Mouse (Mus musculus) CH12.LX (cell line): ENCODE measurements around the gene Pkp4. TPM values are rescaled to one million over a fixed set of nuclear protein-coding genes. Genes with fewer than 3 reads are reported as not detected.
"Not testable (repeated sequence)": the region's sequence is repeated elsewhere in the genome, so short reads cannot be mapped to it uniquely, and the experiment has no call there.

ENCODE experiments used
- DNase-seq: peaks from one replicate; pipeline ENCODE4 v3.0.0-alpha.2; 2013; ENCODE audit errors: extremely low read depth
- H3K27ac ChIP-seq: 2 replicates; pipeline ENCODE4 v1.5.1; 2012; ENCODE audit warnings: low read depth, mild to moderate bottlenecking, control low read depth, moderate library complexity; ENCODE audit not compliant: insufficient read depth
- H3K27me3 ChIP-seq: replicated peaks from 2 replicates; pipeline ENCODE3; 2012; ENCODE audit warnings: inconsistent platforms
- H3K36me3 ChIP-seq, 2 experiments: replicated peaks in 1 of 2; 2 replicates each; pipeline versions ENCODE3 to v1.6.1; 2012; ENCODE audit warnings: inconsistent platforms in 1 of 2, low read length in 1 of 2, mild to moderate bottlenecking in 1 of 2, mixed read lengths in 1 of 2, moderate library complexity in 1 of 2; ENCODE audit not compliant: control insufficient read depth in 1 of 2, insufficient read depth in 1 of 2
- H3K4me1 ChIP-seq, 2 experiments: 2 replicates each; pipeline ENCODE4 v1.6.1; 2012; ENCODE audit warnings: inconsistent platforms in 1 of 2, moderate library complexity in 1 of 2; ENCODE audit not compliant: insufficient read depth in 2 of 2, control insufficient read depth in 1 of 2
- H3K4me2 ChIP-seq: 2 replicates; pipeline ENCODE4 v1.6.1; 2012; ENCODE audit warnings: low read depth, mild to moderate bottlenecking, control low read depth; ENCODE audit not compliant: poor library complexity, insufficient read depth, severe bottlenecking
- H3K4me3 ChIP-seq, 3 experiments: fragments of 150-350 bp in 1 of 3; sonication (generic) in 1 of 3; replicated peaks in 1 of 3; 2 replicates each; pipeline versions ENCODE3 to v1.5.1; 2011 to 2012; ENCODE audit warnings: low read depth in 2 of 3, low read length in 2 of 3, mild to moderate bottlenecking in 2 of 3, moderate library complexity in 2 of 3, control low read depth in 1 of 3, improper control_type of control experiment in 1 of 3, inconsistent platforms in 1 of 3, mixed read lengths in 1 of 3; ENCODE audit not compliant: poor library complexity in 1 of 3
- H3K79me2 ChIP-seq: replicated peaks from 2 replicates; pipeline ENCODE4 v1.6.1; 2012; ENCODE audit warnings: mild to moderate bottlenecking, moderate library complexity; ENCODE audit not compliant: control insufficient read depth, poor library complexity, insufficient read depth, severe bottlenecking; ENCODE audit errors: extremely low read depth
- H3K9ac ChIP-seq: 2 replicates; pipeline ENCODE4 v1.6.1; 2012; ENCODE audit warnings: low read depth, mild to moderate bottlenecking, control low read depth, moderate library complexity; ENCODE audit not compliant: insufficient read depth
- H3K9me3 ChIP-seq: replicated peaks from 2 replicates; pipeline ENCODE3; 2012; ENCODE audit warnings: low read length, inconsistent platforms, mixed read lengths
- CHD1 ChIP-seq: IDR thresholded peaks from 2 replicates; pipeline ENCODE4 v1.6.1; 2012; ENCODE audit warnings: low read depth, low read length, improper control_type of control experiment, inconsistent platforms
- E2F4 ChIP-seq: IDR thresholded peaks from 2 replicates; pipeline ENCODE4 v1.6.1; 2011; ENCODE audit warnings: low read depth, low read length, improper control_type of control experiment; ENCODE audit not compliant: insufficient replicate concordance
- KAT2A ChIP-seq: IDR thresholded peaks from 2 replicates; pipeline ENCODE4 v1.6.1; 2012; ENCODE audit warnings: low read length, improper control_type of control experiment, inconsistent platforms; ENCODE audit not compliant: insufficient replicate concordance
- MAFK ChIP-seq: IDR thresholded peaks from 2 replicates; pipeline ENCODE4 v1.6.1; 2011; ENCODE audit warnings: low read length, improper control_type of control experiment; ENCODE audit not compliant: insufficient replicate concordance
- MXI1 ChIP-seq: IDR thresholded peaks from 2 replicates; pipeline ENCODE4 v1.6.1; 2011; ENCODE audit warnings: mild to moderate bottlenecking, low read depth, low read length, improper control_type of control experiment
- MYC ChIP-seq: IDR thresholded peaks from 2 replicates; pipeline ENCODE4 v1.6.1; 2011; ENCODE audit warnings: low read depth, mild to moderate bottlenecking, improper control_type of control experiment, low read length
- NELFE ChIP-seq: IDR thresholded peaks from 2 replicates; pipeline ENCODE4 v1.6.1; 2011; ENCODE audit warnings: low read depth, low read length, improper control_type of control experiment
- NRF1 ChIP-seq: IDR thresholded peaks from 2 replicates; pipeline ENCODE4 v1.6.1; 2014; ENCODE audit warnings: low read depth, mild to moderate bottlenecking, inconsistent platforms, low read length, improper control_type of control experiment, moderate library complexity
- POLR2A ChIP-seq: IDR thresholded peaks from 2 replicates; pipeline ENCODE4 v1.6.1; 2011; ENCODE audit warnings: low read depth, mild to moderate bottlenecking, improper control_type of control experiment, low read length
- RAD21 ChIP-seq: IDR thresholded peaks from 2 replicates; pipeline ENCODE4 v1.6.1; 2011; ENCODE audit warnings: low read depth, mild to moderate bottlenecking, low read length, improper control_type of control experiment, moderate library complexity
- RCOR1 ChIP-seq: conservative IDR thresholded peaks from 2 replicates; pipeline ENCODE4 v1.6.1; 2012; ENCODE audit warnings: low read depth, mild to moderate bottlenecking, inconsistent platforms, low read length, improper control_type of control experiment
- SIN3A ChIP-seq: IDR thresholded peaks from 2 replicates; pipeline ENCODE4 v1.6.1; 2012; ENCODE audit warnings: low read length, improper control_type of control experiment, inconsistent platforms
- SMC3 ChIP-seq: IDR thresholded peaks from 2 replicates; pipeline ENCODE4 v1.6.1; 2011; ENCODE audit warnings: low read depth, low read length, improper control_type of control experiment
- TBP ChIP-seq: conservative IDR thresholded peaks from 2 replicates; pipeline ENCODE4 v1.6.1; 2011; ENCODE audit warnings: low read depth, low read length, improper control_type of control experiment
- USF2 ChIP-seq: conservative IDR thresholded peaks from 2 replicates; pipeline ENCODE4 v1.6.1; 2011; ENCODE audit warnings: low read depth, low read length, improper control_type of control experiment
- ZKSCAN1 ChIP-seq: IDR thresholded peaks from 2 replicates; pipeline ENCODE4 v1.6.1; 2012; ENCODE audit warnings: low read depth, inconsistent platforms, low read length, improper control_type of control experiment, borderline replicate concordance
- ZNF384 ChIP-seq: IDR thresholded peaks from 2 replicates; pipeline ENCODE4 v1.6.1; 2012; ENCODE audit warnings: low read depth, low read length, improper control_type of control experiment, inconsistent platforms
- dilution Hi-C: fragments of 300-500 bp; cut with MboI; formaldehyde crosslinking; loops from 2 replicates; pipeline ENCODE4 v1.14.3; 2020; ENCODE audit warnings: low sequenced_read_pairs; ENCODE audit not compliant: extremely low pct_unique_long_range_greater_than_20kb, extremely low pct_ligation_motif_present
- in situ Hi-C: fragments of 300-500 bp; cut with MboI; formaldehyde crosslinking; loops from 3 replicates; pipeline ENCODE4 v1.14.3; 2019; ENCODE audit warnings: low sequenced_read_pairs, low pct_ligation_motif_present, low pct_unique_long_range_greater_than_20kb, mixed read lengths
- polyA plus RNA-seq: library from polyadenylated mRNA; unstranded; fragments of >175 nt; gene quantifications from 2 replicates; pipeline ENCODE4 v1.2.1, GENCODE M21; 2012; ENCODE audit warnings: low read depth; ENCODE audit not compliant: insufficient read length
- total RNA-seq, 2 experiments: library from RNA; depleted of rRNA; stranded (reverse); fragments of 300-350 nt in 1 of 2; fragments of >200 nt in 1 of 2; gene quantifications; 2 replicates each; pipeline ENCODE4 v1.2.3; 2012 to 2014

Pkp4 gene
- total and polyA plus RNA-seq, 3 experiments = not detected

GRCm38 (mm10) chr2:59367191-59367590, 206.5 kb downstream of the Pkp4 start:
- H3K79me2 ChIP-seq = no peaks in the 10 kb centered on the region
- H3K9ac ChIP-seq = no peak overlapping the region
- no peaks in the 10 kb centered on the region for H3K36me3 ChIP-seq
- TF ChIP-seq SMC3 = no peak
- no peak for TF ChIP-seq NRF1
- no peak for TF ChIP-seq ZNF384
- TF ChIP-seq TBP = no peak
- no peak for TF ChIP-seq RCOR1
- TF ChIP-seq CHD1 = no peak
- TF ChIP-seq E2F4 = no peak
- no peak for TF ChIP-seq MAFK
- DNase-seq = no peak
- no peak overlapping the region for H3K4me2 ChIP-seq
- H3K27ac ChIP-seq = no peak overlapping the region
- in situ Hi-C loops = no loop called here
- H3K4me3 ChIP-seq = no peak overlapping the region
- dilution Hi-C loops = no loop called here
- no peaks in the 10 kb centered on the region for H3K4me1 ChIP-seq
- no peaks in the 10 kb centered on the region for H3K27me3 ChIP-seq
- peaks cover 71% of the 10 kb centered on the region for H3K9me3 ChIP-seq

- peaks cover 63% of the 10 kb centered on the region for H3K9me3 ChIP-seq
- H3K79me2 ChIP-seq = no peaks in the 10 kb centered on the region
- no peaks in the 10 kb centered on the region for H3K4me1 ChIP-seq
- H3K4me2 ChIP-seq = no peak overlapping the region
- H3K36me3 ChIP-seq = no peaks in the 10 kb centered on the region
- in situ Hi-C loops = no loop called here
- no peak for TF ChIP-seq CHD1
- TF ChIP-seq ZKSCAN1 = no peak
- no peak for TF ChIP-seq KAT2A
- no peak for TF ChIP-seq RAD21
- TF ChIP-seq NELFE = no peak
- no peak for TF ChIP-seq SIN3A
- H3K27ac ChIP-seq = no peak overlapping the region
- dilution Hi-C loops = no loop called here
- H3K27me3 ChIP-seq = no peaks in the 10 kb centered on the region
- no peak overlapping the region for H3K4me3 ChIP-seq
- no peak overlapping the region for H3K9ac ChIP-seq
- DNase-seq = no peak
Measured at GRCm38 (mm10) chr2:59373113-59373512, 212.5 kb downstream of the Pkp4 start.

- Histone ChIP-seq H3K79me2 (no peaks in the 10 kb centered on the region), H3K9me3 (peaks cover 55% of the 10 kb centered on the region), H3K9ac (no peak overlapping the region), H3K4me1 (no peaks in the 10 kb centered on the region), H3K27me3 (no peaks in the 10 kb centered on the region), H3K4me3 (no peak overlapping the region), H3K27ac (no peak overlapping the region), H3K4me2 (no peak overlapping the region), H3K36me3 (no peaks in the 10 kb centered on the region)
- TF ChIP-seq MXI1 (no peak), POLR2A (no peak), ZNF384 (no peak), CHD1 (no peak), USF2 (no peak), NELFE (no peak), TBP (no peak), MYC (no peak)
- dilution Hi-C loops (no loop called here), in situ Hi-C loops (no loop called here)
- DNase-seq = no peak
Measured at GRCm38 (mm10) chr2:59378096-59378495, 217.4 kb downstream of the Pkp4 start.

GRCm38 (mm10) chr2:59378861-59379260, 218.2 kb downstream of the Pkp4 start:
- DNase-seq, dilution Hi-C loops, H3K9ac ChIP-seq: not testable (repeated sequence)

More at GRCm38 (mm10) chr2:59378861-59379260, 218.2 kb downstream of the Pkp4 start:
- H3K79me2 ChIP-seq, H3K36me3 ChIP-seq, H3K27me3 ChIP-seq, H3K27ac ChIP-seq, H3K4me2 ChIP-seq, in situ Hi-C loops, H3K4me1 ChIP-seq, H3K4me3 ChIP-seq: not testable (repeated sequence)
- H3K9me3 ChIP-seq = peaks cover 58% of the 10 kb centered on the region
